Mouse (Mus musculus): ENCODE results near the gene Rarres2. TPM values are rescaled to one million over a fixed set of nuclear protein-coding genes. Genes with fewer than 3 reads are reported as not detected.
A peak's percentile ranks its signal among the peaks of the same experiment; 100 is the strongest.

Rarres2 gene
- polyA plus RNA-seq, 1 experiment from 2014 or later, result 87.2 TPM

DNA sequence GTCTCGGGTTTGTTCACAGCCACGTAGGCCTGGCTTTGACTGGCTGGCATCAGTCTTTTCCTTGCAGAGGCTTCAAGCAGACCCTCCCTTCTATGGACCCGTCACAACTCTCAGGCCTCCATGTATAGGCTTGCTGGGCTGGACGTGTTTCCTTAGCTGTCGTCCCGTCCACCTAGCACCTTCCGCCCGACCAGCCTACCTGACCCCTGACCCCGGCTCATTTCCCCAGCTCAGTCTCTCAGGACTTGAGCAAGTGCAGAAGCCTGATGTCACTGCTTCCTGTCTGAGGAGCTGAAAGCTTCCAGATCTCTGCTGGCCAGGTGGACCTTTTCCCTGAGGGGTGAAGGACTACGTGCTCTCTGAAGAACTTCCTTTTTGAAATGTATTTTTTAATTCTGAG is 691 bp upstream of the Rarres2 start:
- H3K4me2 ChIP-seq (replicated peaks), result no peak overlapping the region
- peaks cover 18% of the 10 kb centered on the region for H3K4me1 ChIP-seq (replicated peaks)
- H3K36me3 ChIP-seq, result 0 out of 2 replicates have a peak, but pooled peaks cover 4% of the 10 kb centered on the region
- H3K27ac ChIP-seq, result peak overlapping the region; percentile 64
- H3K27me3 ChIP-seq (replicated peaks), result no peaks in the 10 kb centered on the region
- no peak overlapping the region for H3K9ac ChIP-seq
- WGBS, result 39% methylated on average over 10 of the region's 10 CpGs
- H3K4me3 ChIP-seq (replicated peaks), result no peak overlapping the region
- H3K9me3 ChIP-seq, result no peaks in the 10 kb centered on the region
- ATAC-seq, result peak; percentile 42

DNA sequence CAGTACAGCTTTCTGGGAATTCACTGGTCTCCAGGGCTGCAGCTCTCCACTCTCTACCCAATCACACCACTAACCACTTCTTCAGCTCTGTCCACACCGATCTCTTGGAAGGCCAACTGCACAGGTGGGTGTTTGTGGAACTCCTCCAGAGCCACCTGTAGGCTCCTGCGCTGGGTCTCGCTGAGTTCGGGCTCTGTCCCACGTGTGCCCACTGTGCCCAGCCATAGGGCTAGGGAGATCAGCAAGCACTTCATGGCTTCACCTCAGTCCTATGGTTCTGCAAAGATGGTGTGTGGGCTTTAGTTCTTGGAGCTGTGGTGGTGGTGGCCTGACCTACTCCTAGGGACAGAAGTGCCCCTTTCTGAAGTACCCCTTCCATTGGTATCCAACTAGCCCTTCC is 575 bp downstream of the Rarres2 start:
- Histone ChIP-seq H3K27me3 (replicated peaks) (no peaks in the 10 kb centered on the region), H3K9ac (no peak overlapping the region), H3K9me3 (no peaks in the 10 kb centered on the region), H3K27ac (peak overlapping the region; percentile 64), H3K4me1 (replicated peaks) (peaks cover 21% of the 10 kb centered on the region), H3K36me3 (0 out of 2 replicates have a peak, but pooled peaks cover 4% of the 10 kb centered on the region), H3K4me2 (replicated peaks) (peak overlapping the region; percentile 44), H3K4me3 (replicated peaks) (peak overlapping the region; percentile 7; the same call in 1 of the 2 replicates)
- ATAC-seq, result no peak
- WGBS, result 96% methylated on average over 5 of the region's 5 CpGs

DNA sequence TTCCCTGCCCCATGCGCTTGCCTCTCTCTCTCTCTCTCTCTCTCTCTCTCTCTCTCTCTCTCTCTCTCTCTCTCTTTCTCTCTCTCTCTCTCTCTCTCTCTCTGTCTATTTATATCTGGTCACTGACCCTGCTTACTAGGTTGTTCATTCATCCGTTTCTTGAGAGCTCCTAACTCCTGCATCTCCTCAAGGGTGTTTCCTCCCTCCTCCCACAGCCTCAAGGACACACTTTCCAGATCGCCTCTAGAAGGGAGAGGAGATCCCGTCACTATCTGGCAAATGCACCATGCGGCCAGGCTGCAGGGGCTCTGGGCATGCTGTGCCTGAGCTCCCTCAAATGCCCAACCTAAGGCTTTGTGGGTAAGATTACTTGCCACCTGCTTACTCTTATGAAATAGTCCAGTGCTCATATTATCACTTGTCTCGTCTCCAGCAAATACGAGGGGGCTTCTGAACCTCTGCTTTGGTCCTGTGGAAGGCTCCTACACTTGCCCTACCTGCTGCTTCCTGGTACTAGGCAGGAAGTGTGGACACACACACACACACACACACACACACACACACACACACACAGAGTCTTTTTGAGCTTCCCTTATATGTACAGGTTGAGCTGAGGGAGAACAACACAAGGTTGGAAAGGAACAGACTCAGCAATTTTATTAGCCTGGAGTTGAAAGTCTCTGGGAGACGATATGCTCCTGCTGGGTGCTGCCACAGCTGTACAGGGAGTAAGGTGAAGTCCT is 3.4 kb downstream of the Rarres2 start:
- H3K4me2 ChIP-seq (replicated peaks), result peak overlapping the region; percentile 10; the same call in 1 of the 2 replicates
- H3K9ac ChIP-seq, result no peak overlapping the region
- peak overlapping the region; percentile 44 for H3K27ac ChIP-seq
- peaks cover 29% of the 10 kb centered on the region for H3K4me1 ChIP-seq (replicated peaks)
- 0 out of 2 replicates have a peak, but pooled peaks cover 4% of the 10 kb centered on the region for H3K36me3 ChIP-seq
- WGBS, result 64% methylated on average over 8 of the region's 8 CpGs
- no peak for ATAC-seq
- no peaks in the 10 kb centered on the region for H3K9me3 ChIP-seq
- H3K27me3 ChIP-seq (replicated peaks), result no peaks in the 10 kb centered on the region
- no peak overlapping the region for H3K4me3 ChIP-seq (replicated peaks)

DNA sequence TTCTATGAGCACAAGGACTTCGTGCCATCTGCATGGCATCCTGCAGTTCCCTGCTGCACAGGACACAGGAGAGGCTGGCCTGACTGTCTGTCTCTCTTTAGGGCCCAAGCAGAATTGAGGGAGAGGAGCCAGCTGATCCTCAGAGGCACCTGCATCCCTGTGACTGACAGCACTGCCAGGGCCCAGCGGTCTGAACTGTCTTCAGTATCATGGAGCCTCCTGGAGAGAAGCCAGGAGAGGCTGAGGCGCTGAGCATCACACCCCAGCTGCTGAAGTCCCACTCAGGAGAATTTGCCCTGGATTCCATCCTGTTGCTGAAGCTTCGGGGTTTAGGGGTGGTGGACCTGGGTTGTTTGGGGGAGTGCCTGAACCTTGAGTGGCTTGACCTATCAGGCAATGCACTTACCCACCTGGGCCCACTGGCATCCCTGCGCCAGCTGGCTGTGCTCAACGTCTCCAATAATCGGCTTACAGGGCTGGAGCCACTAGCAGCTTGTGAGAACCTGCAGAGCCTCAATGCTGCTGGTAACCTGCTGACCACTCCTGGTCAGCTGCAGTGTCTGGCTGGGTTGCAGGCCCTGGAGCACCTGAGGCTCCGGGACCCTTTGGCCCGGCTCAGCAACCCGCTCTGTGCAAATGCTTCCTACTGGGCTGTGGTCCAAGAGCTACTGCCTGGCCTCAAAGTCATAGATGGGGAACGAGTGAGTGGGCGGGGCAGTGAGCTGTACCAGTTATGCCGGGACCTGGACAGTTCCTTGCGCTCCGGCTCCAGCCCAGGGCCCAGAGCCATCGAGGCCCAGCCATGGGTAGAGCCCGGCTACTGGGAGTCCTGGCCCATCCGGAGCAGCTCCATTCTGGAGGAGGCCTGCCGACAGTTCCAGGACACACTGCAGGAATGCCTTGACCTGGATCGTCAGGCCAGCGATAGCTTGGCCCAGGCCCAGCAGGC is 4.3 kb downstream of the Rarres2 start:
- peak; percentile 39 for ATAC-seq
- WGBS, result 58% methylated on average over 21 of the region's 21 CpGs
- Histone ChIP-seq H3K36me3 (0 out of 2 replicates have a peak, but pooled peaks cover 4% of the 10 kb centered on the region), H3K27me3 (replicated peaks) (no peaks in the 10 kb centered on the region), H3K9ac (no peak overlapping the region), H3K4me2 (replicated peaks) (peak overlapping the region; percentile 10; the same call in 1 of the 2 replicates), H3K4me1 (replicated peaks) (peaks cover 27% of the 10 kb centered on the region), H3K9me3 (no peaks in the 10 kb centered on the region), H3K4me3 (replicated peaks) (no peak overlapping the region), H3K27ac (peak overlapping the region; percentile 74)

DNA sequence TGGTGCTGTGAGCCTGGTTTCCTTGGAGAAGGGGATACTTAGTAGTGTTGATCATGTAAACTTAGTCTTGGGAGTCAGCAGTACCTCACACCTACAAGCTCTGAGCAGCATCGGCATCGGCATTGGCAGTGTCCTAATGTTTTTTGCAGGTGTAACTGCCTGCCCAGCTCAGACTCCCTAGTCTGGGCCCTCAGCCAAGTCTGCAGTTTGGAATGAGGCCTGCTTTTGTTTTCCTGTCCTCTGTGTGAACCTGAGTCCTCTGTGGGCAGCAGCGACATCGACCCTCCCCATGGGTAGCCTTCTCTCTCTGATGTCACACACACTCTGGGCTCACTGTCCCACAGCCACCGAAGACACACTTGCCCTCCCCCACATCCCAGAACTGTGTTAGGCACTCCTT is 6.3 kb downstream of the Rarres2 start:
- Histone ChIP-seq H3K9me3 (no peaks in the 10 kb centered on the region), H3K27me3 (replicated peaks) (no peaks in the 10 kb centered on the region), H3K4me2 (replicated peaks) (no peak overlapping the region), H3K4me1 (replicated peaks) (peaks cover 22% of the 10 kb centered on the region), H3K27ac (peak overlapping the region; percentile 22; the same call in 1 of the 2 replicates), H3K36me3 (0 out of 2 replicates have a peak, but pooled peaks cover 4% of the 10 kb centered on the region), H3K4me3 (replicated peaks) (no peak overlapping the region), H3K9ac (no peak overlapping the region)
- WGBS, result 58% methylated on average over 5 of the region's 5 CpGs
- ATAC-seq, result peak; percentile 55; the same call in 1 of the 2 replicates

- Histone ChIP-seq H3K9me3 (no peaks in the 10 kb centered on the region), H3K4me2 (replicated peaks) (no peak overlapping the region), H3K36me3 (0 out of 2 replicates have a peak, but pooled peaks cover 4% of the 10 kb centered on the region), H3K4me3 (replicated peaks) (no peak overlapping the region), H3K9ac (no peak overlapping the region), H3K4me1 (replicated peaks) (peaks cover 22% of the 10 kb centered on the region), H3K27ac (no peak overlapping the region), H3K27me3 (replicated peaks) (no peaks in the 10 kb centered on the region)
- 73% methylated on average over 4 of the region's 4 CpGs for WGBS
- ATAC-seq, result no peak
Observed at GRCm38 (mm10) chr6:48565693-48566310, 6.8 kb downstream of the Rarres2 start.

GRCm38 (mm10) chr6:48555956-48556355 is 16.6 kb downstream of the Rarres2 start:
- 81% methylated on average over 3 of the region's 3 CpGs for WGBS
- no peak for ATAC-seq
- H3K27ac ChIP-seq, result no peak overlapping the region
- H3K4me2 ChIP-seq (replicated peaks), result peak overlapping the region; percentile 69
- no peaks in the 10 kb centered on the region for H3K36me3 ChIP-seq
- 0 out of 2 replicates have a peak, but pooled peaks cover 7% of the 10 kb centered on the region for H3K4me1 ChIP-seq (replicated peaks)
- H3K9ac ChIP-seq, result no peak overlapping the region
- no peaks in the 10 kb centered on the region for H3K9me3 ChIP-seq
- no peaks in the 10 kb centered on the region for H3K27me3 ChIP-seq (replicated peaks)
- no peak overlapping the region for H3K4me3 ChIP-seq (replicated peaks)

- Histone ChIP-seq H3K4me1 (replicated peaks) (0 out of 2 replicates have a peak, but pooled peaks cover 7% of the 10 kb centered on the region), H3K9ac (peak overlapping the region; percentile 54), H3K27ac (peak overlapping the region; percentile 97), H3K4me2 (replicated peaks) (peak overlapping the region; percentile 69), H3K4me3 (replicated peaks) (peak overlapping the region; percentile 53), H3K9me3 (no peaks in the 10 kb centered on the region), H3K36me3 (no peaks in the 10 kb centered on the region), H3K27me3 (replicated peaks) (no peaks in the 10 kb centered on the region)
- peak; percentile 89 for ATAC-seq
- WGBS, result 30% methylated on average over 14 of the region's 14 CpGs
Observed at GRCm38 (mm10) chr6:48555104-48555890, 17.3 kb downstream of the Rarres2 start.

GRCm38 (mm10) chr6:48554280-48555103 is 18.1 kb downstream of the Rarres2 start, which contains the start of gene Lrrc61:
Lrrc61 (plus strand) TSS chr6:48554796.
- peak; percentile 95 for ATAC-seq
- H3K27me3 ChIP-seq (replicated peaks), result no peaks in the 10 kb centered on the region
- peak within 1 kb of the TSS; percentile 97 for H3K27ac ChIP-seq
- H3K9me3 ChIP-seq, result no peaks in the 10 kb centered on the region
- H3K4me2 ChIP-seq (replicated peaks), result peak within 1 kb of the TSS; percentile 69
- WGBS, result under 1% methylated on average over 39 of the region's 39 CpGs
- H3K4me3 ChIP-seq (replicated peaks), result peak within 1 kb of the TSS; percentile 53
- H3K36me3 ChIP-seq, result no peaks in the 10 kb centered on the region
- H3K4me1 ChIP-seq (replicated peaks), result 0 out of 2 replicates have a peak, but pooled peaks cover 7% of the 10 kb centered on the region
- peak within 1 kb of the TSS; percentile 54 for H3K9ac ChIP-seq

- H3K9me3 ChIP-seq, result no peaks in the 10 kb centered on the region
- H3K4me1 ChIP-seq (replicated peaks), result 0 out of 2 replicates have a peak, but pooled peaks cover 7% of the 10 kb centered on the region
- no peak overlapping the region for H3K9ac ChIP-seq
- no peak for ATAC-seq
- peak overlapping the region; percentile 97 for H3K27ac ChIP-seq
- H3K4me3 ChIP-seq (replicated peaks), result peak overlapping the region; percentile 53; the same call in 1 of the 2 replicates
- no peaks in the 10 kb centered on the region for H3K27me3 ChIP-seq (replicated peaks)
- H3K36me3 ChIP-seq, result no peaks in the 10 kb centered on the region
- WGBS, result 85% methylated on average over 4 of the region's 4 CpGs
- H3K4me2 ChIP-seq (replicated peaks), result peak overlapping the region; percentile 69
Observed at GRCm38 (mm10) chr6:48553819-48554218, 18.8 kb downstream of the Rarres2 start.
